Comparison of ENCODE assay signal across 8 mouse cellular contexts in the genomic region with DNA sequence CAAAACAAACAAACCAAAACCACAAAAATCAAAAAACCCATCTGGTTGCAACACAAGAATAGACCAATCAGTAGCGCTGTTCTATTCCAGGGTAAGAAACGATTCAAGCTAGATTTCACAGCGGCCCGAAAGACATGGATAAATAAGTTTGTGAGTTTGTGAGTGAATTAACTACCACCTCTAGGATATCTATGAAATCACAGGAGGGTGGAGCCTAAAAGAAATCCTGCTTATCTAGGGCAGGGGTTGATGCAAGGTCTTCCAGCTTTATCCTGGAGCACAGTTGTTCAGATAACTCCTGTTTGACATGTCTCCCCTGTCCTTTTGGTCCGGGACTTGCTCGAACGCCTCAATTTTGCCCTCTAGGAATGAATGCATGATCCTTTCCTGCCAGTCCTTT. TPM values are rescaled to one million over a fixed set of nuclear protein-coding genes. Genes with fewer than 3 reads are reported as not detected.
A peak's percentile ranks its signal among the peaks of the same experiment; 100 is the strongest.
DNase-seq lines count a peak whose midpoint lies in the region; ATAC-seq and TF ChIP-seq lines count a peak whose summit lies in the region.

No protein-coding gene starts in this region.

- peaks cover 7% of the 10 kb centered on the region for H3K4me1 ChIP-seq in lung, embryonic 14.5 days (ENCODE audit: insufficient read depth)
- peaks cover 21% of the 10 kb centered on the region for H3K4me1 ChIP-seq in embryonic facial prominence, embryonic 14.5 days (ENCODE audit: control insufficient read depth, insufficient read depth, low read length)
- H3K4me1 ChIP-seq in intestine, postnatal 0 days (replicated peaks; ENCODE audit: control insufficient read depth, insufficient read depth, low read length) = peaks cover 18% of the 10 kb centered on the region
- peaks cover 12% of the 10 kb centered on the region for H3K4me1 ChIP-seq in neural tube, embryonic 14.5 days (ENCODE audit: control insufficient read depth, insufficient read depth, low read length)

- no peaks in the 10 kb centered on the region for H3K36me3 ChIP-seq in lung, embryonic 14.5 days (ENCODE audit: insufficient read depth)
- H3K36me3 ChIP-seq in embryonic facial prominence, embryonic 14.5 days (ENCODE audit: control insufficient read depth, insufficient read depth, low read length) = no peaks in the 10 kb centered on the region
- no peaks in the 10 kb centered on the region for H3K36me3 ChIP-seq in intestine, postnatal 0 days (ENCODE audit: control insufficient read depth, insufficient read depth)
- H3K36me3 ChIP-seq in neural tube, embryonic 14.5 days (ENCODE audit: control insufficient read depth, insufficient read depth, low read length) = no peaks in the 10 kb centered on the region

- no peaks in the 10 kb centered on the region for H3K27me3 ChIP-seq in lung, embryonic 14.5 days (ENCODE audit: insufficient read depth, low read length)
- H3K27me3 ChIP-seq in embryonic facial prominence, embryonic 14.5 days (replicated peaks; ENCODE audit: control insufficient read depth, insufficient read depth, low read length) = no peaks in the 10 kb centered on the region
- H3K27me3 ChIP-seq in intestine, postnatal 0 days (replicated peaks; ENCODE audit: control insufficient read depth, insufficient read depth, low read length) = no peaks in the 10 kb centered on the region
- H3K27me3 ChIP-seq in neural tube, embryonic 14.5 days (ENCODE audit: control insufficient read depth, insufficient read depth, low read length) = no peaks in the 10 kb centered on the region

- peak overlapping the region; percentile 63 for H3K4me3 ChIP-seq in lung, embryonic 14.5 days (ENCODE audit: low read depth, low read length)
- peak overlapping the region; percentile 63 for H3K4me3 ChIP-seq in embryonic facial prominence, embryonic 14.5 days (ENCODE audit: low read depth, low read length)
- H3K4me3 ChIP-seq in intestine, postnatal 0 days (ENCODE audit: low read depth, low read length) = peak overlapping the region; percentile 50
- peak overlapping the region; percentile 67 for H3K4me3 ChIP-seq in neural tube, embryonic 14.5 days (ENCODE audit: low read depth, low read length)

- peak overlapping the region; percentile 69 for H3K9ac ChIP-seq in lung, embryonic 14.5 days
- H3K9ac ChIP-seq in embryonic facial prominence, embryonic 14.5 days (ENCODE audit: low read depth, low read length) = peak overlapping the region; percentile 74
- no peak overlapping the region; the same call in 1 of the 2 replicates for H3K9ac ChIP-seq in intestine, postnatal 0 days (ENCODE audit: low read depth, low read length)
- peak overlapping the region; percentile 59; the same call in 1 of the 2 replicates for H3K9ac ChIP-seq in neural tube, embryonic 14.5 days (replicated peaks; ENCODE audit: low read depth, low read length)

- peak overlapping the region; percentile 58; the same call in 1 of the 2 replicates for H3K27ac ChIP-seq in lung, embryonic 14.5 days (ENCODE audit: low read depth)
- H3K27ac ChIP-seq in embryonic facial prominence, embryonic 14.5 days (replicated peaks; ENCODE audit: low read depth, low read length) = peak overlapping the region; percentile 63; the same call in 1 of the 2 replicates
- H3K27ac ChIP-seq in intestine, postnatal 0 days (ENCODE audit: low read depth, low read length) = 0 out of 2 replicates have a peak overlapping the region, but pooled peaks have one; percentile 17
- H3K27ac ChIP-seq in neural tube, embryonic 14.5 days (ENCODE audit: low read depth, low read length) = peak overlapping the region; percentile 52

- no peaks in the 10 kb centered on the region for H3K9me3 ChIP-seq in lung, embryonic 14.5 days (ENCODE audit: low read depth, low read length)
- no peaks in the 10 kb centered on the region for H3K9me3 ChIP-seq in embryonic facial prominence, embryonic 14.5 days (ENCODE audit: control insufficient read depth, low read length)
- H3K9me3 ChIP-seq in intestine, postnatal 0 days (ENCODE audit: control insufficient read depth) = no peaks in the 10 kb centered on the region
- no peaks in the 10 kb centered on the region for H3K9me3 ChIP-seq in neural tube, embryonic 14.5 days (ENCODE audit: control insufficient read depth, low read length)

- H3K4me2 ChIP-seq in lung, embryonic 14.5 days = peak overlapping the region; percentile 92
- peak overlapping the region; percentile 71 for H3K4me2 ChIP-seq in embryonic facial prominence, embryonic 14.5 days (ENCODE audit: low read depth, low read length)
- peak overlapping the region; percentile 64 for H3K4me2 ChIP-seq in intestine, postnatal 0 days (replicated peaks; ENCODE audit: low read depth)
- H3K4me2 ChIP-seq in neural tube, embryonic 14.5 days (ENCODE audit: low read depth, low read length) = peak overlapping the region; percentile 39

- ATAC-seq in lung, embryonic 14.5 days (ENCODE audit: insufficient read depth) = no peak
- ATAC-seq in embryonic facial prominence, embryonic 14.5 days (ENCODE audit: low read depth) = no peak
- ATAC-seq in intestine, postnatal 0 days = no peak
- ATAC-seq in neural tube, embryonic 14.5 days (ENCODE audit: low read depth) = 0 out of 2 replicates have a peak, but pooled peaks have one; percentile 6

- DNase-seq in lung, embryonic 14.5 days = no peak
- no peak for DNase-seq in lung, postnatal 36 days
- DNase-seq in embryonic facial prominence, embryonic 14.5 days (ENCODE audit: low spot score) = no peak
- DNase-seq in adrenal gland, postnatal 14 days = no peak
- no peak for DNase-seq in urinary bladder, postnatal 14 days (ENCODE audit: low spot score)
- no peak for DNase-seq in kidney, adult 9 months

- no peak for TF ChIP-seq CTCF in lung, embryonic 14.5 days (IDR thresholded peaks at IDR 0.05; ENCODE audit: low read depth)
- TF ChIP-seq CTCF in intestine, postnatal 0 days (IDR thresholded peaks at IDR 0.05; ENCODE audit: low read depth) = no peak

- WGBS in lung, embryonic 14.5 days = 26% methylated on average over 7 of the region's 7 CpGs
- WGBS in embryonic facial prominence, embryonic 14.5 days = 28% methylated on average over 7 of the region's 7 CpGs
- WGBS in intestine, postnatal 0 days = 26% methylated on average over 7 of the region's 7 CpGs
- WGBS in neural tube, embryonic 14.5 days = 28% methylated on average over 7 of the region's 7 CpGs

RNA-seq across cellular contexts. Expression of gene Scamp2, which starts 0.5 kb away (rescaled TPM):
- polyA plus RNA-seq in lung, embryonic 14.5 days (2014; fragmentation: Nextera tagmentation; extraction: Ambion mirVana) = 54.2 and 55.6 TPM in 2 replicates
- polyA plus RNA-seq in embryonic facial prominence, embryonic 14.5 days (2014; fragmentation: Nextera tagmentation; extraction: Ambion mirVana) = 79.4 and 81.4 TPM in 2 replicates
- polyA plus RNA-seq in intestine, postnatal 0 days (2015; fragmentation: Nextera tagmentation; extraction: Ambion mirVana) = 90.2 and 92.3 TPM in 2 replicates
- 46.1 and 48.9 TPM in 2 replicates for polyA plus RNA-seq in neural tube, embryonic 14.5 days (2014; fragmentation: Nextera tagmentation; extraction: Ambion mirVana)
- 41.8 and 51.8 TPM in 2 replicates for total RNA-seq in adrenal gland, postnatal 14 days (2021)

RNA-seq across cellular contexts. Expression of gene Mpi, which starts 7.7 kb away (rescaled TPM):
- 35.1 and 38.1 TPM in 2 replicates for polyA plus RNA-seq in lung, embryonic 14.5 days (2014; fragmentation: Nextera tagmentation; extraction: Ambion mirVana)
- polyA plus RNA-seq in embryonic facial prominence, embryonic 14.5 days (2014; fragmentation: Nextera tagmentation; extraction: Ambion mirVana) = 40.4 and 44.5 TPM in 2 replicates
- 22.8 and 27.5 TPM in 2 replicates for polyA plus RNA-seq in intestine, postnatal 0 days (2015; fragmentation: Nextera tagmentation; extraction: Ambion mirVana)
- 60.7 and 62.1 TPM in 2 replicates for polyA plus RNA-seq in neural tube, embryonic 14.5 days (2014; fragmentation: Nextera tagmentation; extraction: Ambion mirVana)
- 35.8 and 38.6 TPM in 2 replicates for total RNA-seq in adrenal gland, postnatal 14 days (2021)

RNA-seq across cellular contexts. Expression of gene Fam219b, which starts 22.9 kb away (rescaled TPM):
- 20.2 and 22.4 TPM in 2 replicates for polyA plus RNA-seq in lung, embryonic 14.5 days (2014; fragmentation: Nextera tagmentation; extraction: Ambion mirVana)
- 21.1 and 24.2 TPM in 2 replicates for polyA plus RNA-seq in embryonic facial prominence, embryonic 14.5 days (2014; fragmentation: Nextera tagmentation; extraction: Ambion mirVana)
- 6.9 and 7.8 TPM in 2 replicates for polyA plus RNA-seq in intestine, postnatal 0 days (2015; fragmentation: Nextera tagmentation; extraction: Ambion mirVana)
- 23.7 and 24.0 TPM in 2 replicates for polyA plus RNA-seq in neural tube, embryonic 14.5 days (2014; fragmentation: Nextera tagmentation; extraction: Ambion mirVana)
- 17.5 and 19.1 TPM in 2 replicates for total RNA-seq in adrenal gland, postnatal 14 days (2021)

RNA-seq across cellular contexts. Expression of gene Ulk3, which starts 29.0 kb away (rescaled TPM):
- 8.0 and 10.6 TPM in 2 replicates for polyA plus RNA-seq in lung, embryonic 14.5 days (2014; fragmentation: Nextera tagmentation; extraction: Ambion mirVana)
- polyA plus RNA-seq in embryonic facial prominence, embryonic 14.5 days (2014; fragmentation: Nextera tagmentation; extraction: Ambion mirVana) = 9.4 and 11.4 TPM in 2 replicates
- polyA plus RNA-seq in intestine, postnatal 0 days (2015; fragmentation: Nextera tagmentation; extraction: Ambion mirVana) = 8.3 and 10.3 TPM in 2 replicates
- polyA plus RNA-seq in neural tube, embryonic 14.5 days (2014; fragmentation: Nextera tagmentation; extraction: Ambion mirVana) = 26.1 and 28.4 TPM in 2 replicates
- total RNA-seq in adrenal gland, postnatal 14 days (2021) = 12.9 and 17.8 TPM in 2 replicates

RNA-seq across cellular contexts. Expression of gene Cox5a, which starts 39.2 kb away (rescaled TPM):
- polyA plus RNA-seq in lung, embryonic 14.5 days (2014; fragmentation: Nextera tagmentation; extraction: Ambion mirVana) = 527 and 554 TPM in 2 replicates
- polyA plus RNA-seq in embryonic facial prominence, embryonic 14.5 days (2014; fragmentation: Nextera tagmentation; extraction: Ambion mirVana) = 479 and 555 TPM in 2 replicates
- polyA plus RNA-seq in intestine, postnatal 0 days (2015; fragmentation: Nextera tagmentation; extraction: Ambion mirVana) = 1,449 and 1,523 TPM in 2 replicates
- polyA plus RNA-seq in neural tube, embryonic 14.5 days (2014; fragmentation: Nextera tagmentation; extraction: Ambion mirVana) = 936 and 1,022 TPM in 2 replicates
- 1,056 and 1,152 TPM in 2 replicates for total RNA-seq in adrenal gland, postnatal 14 days (2021)

Comparison
In these comparisons a context has a peak if more than half of its experiments do, and no peak if none do; other contexts are left out.
1. H3K4me2 ChIP-seq: peak in every context shown above with its lines; median percentile 92 in lung, embryonic 14.5 days; 71 in embryonic facial prominence, embryonic 14.5 days; 64 in intestine, postnatal 0 days; 39 in neural tube, embryonic 14.5 days.